Mouse (Mus musculus) intestine, embryonic 14.5 days (tissue): Measurements from ENCODE around the gene Zic2. TPM values are rescaled to one million over a fixed set of nuclear protein-coding genes. Genes with fewer than 3 reads are reported as not detected.
A peak's percentile ranks its signal among the peaks of the same experiment; 100 is the strongest.

Experiments used
- ATAC-seq: fragments of 200-750 bp; cut with Nextera tagmentation; replicated peaks from 2 replicates; pipeline ENCODE4 v1.8.0; 2017; ENCODE audit warnings: low read depth, moderate number of reproducible peaks, moderate TSS enrichment, moderate library complexity; ENCODE audit not compliant: low FRiP score, low TSS enrichment
- DNase-seq: peaks from one replicate; pipeline ENCODE4 v3.0.0-alpha.2; 2018; ENCODE audit warnings: low spot score
- H3K27ac ChIP-seq: fragments of 300-500 bp; sonication (generic); 2 replicates; pipeline ENCODE4 v1.5.1; 2014; ENCODE audit warnings: low read depth, mild to moderate bottlenecking, control low read depth
- H3K27me3 ChIP-seq: fragments of 300-500 bp; sonication (generic); replicated peaks from 2 replicates; pipeline ENCODE4 v1.6.1; 2014; ENCODE audit warnings: low read length, control low read depth; ENCODE audit not compliant: control insufficient read depth, insufficient read depth
- H3K36me3 ChIP-seq: fragments of 300-500 bp; sonication (generic); 2 replicates; pipeline ENCODE4 v1.6.1; 2014; ENCODE audit warnings: low read length, control low read depth; ENCODE audit not compliant: control insufficient read depth, insufficient read depth
- H3K4me1 ChIP-seq: fragments of 300-500 bp; sonication (generic); replicated peaks from 2 replicates; pipeline ENCODE4 v1.6.1; 2014; ENCODE audit warnings: low read length, control low read depth, mixed read lengths; ENCODE audit not compliant: control insufficient read depth, insufficient read depth
- H3K4me2 ChIP-seq: fragments of 300-500 bp; sonication (generic); 2 replicates; pipeline ENCODE4 v1.6.1; 2014; ENCODE audit warnings: low read length
- H3K4me3 ChIP-seq: fragments of 300-500 bp; sonication (generic); 2 replicates; pipeline ENCODE4 v1.5.1; 2014; ENCODE audit warnings: low read depth, low read length, control low read depth, mixed read lengths
- H3K9ac ChIP-seq: fragments of 300-500 bp; sonication (generic); 2 replicates; pipeline ENCODE4 v1.6.1; 2014; ENCODE audit warnings: mild to moderate bottlenecking, low read length
- H3K9me3 ChIP-seq: fragments of 300-500 bp; sonication (generic); 2 replicates; pipeline ENCODE4 v1.6.1; 2016; ENCODE audit warnings: low read length, control low read depth; ENCODE audit not compliant: control insufficient read depth
- WGBS: fragments of 180-500 bp; shearing (Covaris S2); extraction: QIAGEN DNeasy Blood & Tissue Kit; methylation state at CpG from one replicate; pipeline ENCODE4 v1.1.7; 2014; 5-methylcytosine and 5-hydroxymethylcytosine counted together
- polyA plus RNA-seq: library from polyadenylated mRNA; unstranded; fragments of >200 nt; fragmentation: Nextera tagmentation; extraction: Ambion mirVana; gene quantifications from 2 replicates; pipeline ENCODE4 v1.2.1, GENCODE M21; 2014

Zic2 gene
- polyA plus RNA-seq, 1 experiment from 2014 or later, result not detected

GRCm38 (mm10) chr14:122464351-122464762, 10.9 kb upstream of the Zic2 start:
- Histone ChIP-seq H3K4me3 (peak overlapping the region; percentile 41), H3K27ac (no peak overlapping the region), H3K27me3 (peaks cover 99% of the 10 kb centered on the region), H3K9ac (0 out of 2 replicates have a peak overlapping the region, but pooled peaks have one; percentile 14), H3K9me3 (no peaks in the 10 kb centered on the region), H3K36me3 (no peaks in the 10 kb centered on the region), H3K4me1 (peaks cover 11% of the 10 kb centered on the region; the same call in 1 of the 2 replicates), H3K4me2 (peak overlapping the region; percentile 70)
- under 1% methylated on average over 50 of the region's 62 CpGs for WGBS
- ATAC-seq (peak; percentile 51), DNase-seq (peak; percentile 77)

DNA sequence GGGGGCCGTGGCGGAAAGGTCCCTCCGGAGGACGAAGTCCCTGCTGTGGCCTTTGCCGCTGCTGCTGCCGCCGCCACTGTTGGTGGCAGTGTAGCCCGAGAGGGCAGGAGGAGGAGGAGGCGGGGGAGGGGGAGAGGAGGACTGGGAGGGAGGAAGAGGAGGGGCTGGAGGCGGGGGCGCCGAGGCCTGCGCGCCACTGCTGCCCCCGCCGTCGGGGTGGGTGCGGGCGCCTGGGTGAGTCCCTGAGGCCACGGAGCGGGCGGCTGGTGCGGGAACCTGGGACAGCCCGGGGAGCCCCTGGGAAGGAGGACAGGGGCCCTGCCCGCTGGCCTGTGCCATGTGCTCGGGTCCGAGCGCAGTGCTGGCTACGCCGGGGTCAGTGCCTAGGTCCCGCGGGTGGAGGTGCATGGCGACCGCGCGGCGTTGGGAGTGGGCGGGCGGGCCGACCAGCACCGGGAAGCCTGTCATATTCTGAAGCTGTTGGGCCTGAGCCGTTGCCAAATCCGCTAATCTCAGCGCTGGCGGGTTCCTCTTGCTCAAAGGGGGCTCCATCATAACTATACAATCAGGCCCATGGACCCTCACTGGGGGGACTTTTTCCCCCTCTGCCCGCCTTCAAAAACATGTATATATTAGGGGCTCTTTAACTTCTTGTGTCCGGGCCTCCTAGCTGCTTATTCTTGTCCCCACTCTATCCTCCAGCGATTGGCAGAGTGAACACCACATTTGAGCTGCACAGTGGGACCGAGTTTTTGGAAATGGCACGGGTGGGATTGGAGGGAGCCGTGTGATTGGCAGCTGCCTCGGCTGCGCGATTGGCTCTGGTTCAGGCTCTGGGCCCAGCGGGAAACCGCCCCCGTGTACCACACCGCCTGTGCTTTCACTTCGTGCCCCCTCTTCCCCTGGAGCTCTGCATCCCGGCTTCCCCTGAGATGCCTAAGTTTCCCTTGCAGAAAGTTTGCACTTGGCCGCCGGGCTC, 10.2 kb upstream of the Zic2 start, which contains the start of gene Zic5:
Gene Zic5, minus strand, starts transcription at position 915 of the 979 bp plus-strand sequence.
- H3K36me3 ChIP-seq, result no peaks in the 10 kb centered on the region
- no peak within 1 kb of the TSS for H3K27ac ChIP-seq
- H3K27me3 ChIP-seq, result peaks cover 100% of the 10 kb centered on the region
- H3K9ac ChIP-seq, result no peak within 1 kb of the TSS
- peak; percentile 69 for DNase-seq
- 2% methylated on average over 58 of the region's 62 CpGs for WGBS
- H3K9me3 ChIP-seq, result no peaks in the 10 kb centered on the region
- peak within 1 kb of the TSS; percentile 41 for H3K4me3 ChIP-seq
- peaks cover 11% of the 10 kb centered on the region; the same call in 1 of the 2 replicates for H3K4me1 ChIP-seq
- peak within 1 kb of the TSS; percentile 70 for H3K4me2 ChIP-seq
- ATAC-seq, result no peak

DNA sequence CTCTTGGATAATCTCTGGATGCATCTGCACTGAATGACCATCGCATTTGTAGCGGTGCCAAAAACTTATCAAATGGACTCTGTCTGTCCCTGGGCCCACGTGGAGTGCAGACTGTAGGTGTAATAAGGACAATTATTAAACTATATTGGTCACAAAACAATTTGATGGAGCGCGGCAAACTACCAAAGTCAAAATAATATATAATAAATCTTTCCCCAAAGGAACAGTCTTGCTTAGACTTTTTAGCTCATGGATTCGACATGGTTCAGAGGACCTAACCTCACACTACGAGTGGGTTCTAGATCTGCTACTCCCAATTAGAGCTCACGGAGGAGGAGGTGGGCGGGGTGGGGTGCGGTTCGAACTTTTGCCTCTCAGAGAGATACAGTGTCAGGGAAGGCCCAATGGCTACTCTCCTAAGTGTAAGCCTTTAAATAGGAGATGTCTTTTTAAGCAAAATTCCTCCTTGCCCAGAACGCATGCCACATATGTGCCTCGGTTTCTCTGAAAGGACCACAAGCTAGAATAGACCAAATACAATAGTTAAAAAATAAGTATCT, 9.2 kb upstream of the Zic2 start:
- Histone ChIP-seq H3K27me3 (peaks cover 100% of the 10 kb centered on the region), H3K27ac (no peak overlapping the region), H3K4me3 (no peak overlapping the region), H3K36me3 (no peaks in the 10 kb centered on the region), H3K4me2 (no peak overlapping the region), H3K9me3 (no peaks in the 10 kb centered on the region), H3K4me1 (peaks cover 11% of the 10 kb centered on the region; the same call in 1 of the 2 replicates), H3K9ac (no peak overlapping the region)
- ATAC-seq (no peak), DNase-seq (no peak)
- WGBS, result 22% methylated on average over 13 of the region's 13 CpGs

GRCm38 (mm10) chr14:122466756-122467362, 8.4 kb upstream of the Zic2 start:
- WGBS, result 52% methylated on average over 7 of the region's 7 CpGs
- peaks cover 100% of the 10 kb centered on the region for H3K27me3 ChIP-seq
- no peak overlapping the region for H3K4me2 ChIP-seq
- H3K9me3 ChIP-seq, result no peaks in the 10 kb centered on the region
- no peaks in the 10 kb centered on the region for H3K36me3 ChIP-seq
- H3K9ac ChIP-seq, result no peak overlapping the region
- H3K4me1 ChIP-seq, result peaks cover 11% of the 10 kb centered on the region; the same call in 1 of the 2 replicates
- no peak overlapping the region for H3K27ac ChIP-seq
- ATAC-seq (no peak), DNase-seq (no peak)
- no peak overlapping the region for H3K4me3 ChIP-seq

- H3K36me3 ChIP-seq, result no peaks in the 10 kb centered on the region
- 5% methylated on average over 23 of the region's 23 CpGs for WGBS
- H3K27ac ChIP-seq, result no peak overlapping the region
- ATAC-seq, result no peak
- no peak overlapping the region for H3K4me3 ChIP-seq
- no peaks in the 10 kb centered on the region for H3K9me3 ChIP-seq
- no peak overlapping the region for H3K4me2 ChIP-seq
- H3K4me1 ChIP-seq, result peaks cover 11% of the 10 kb centered on the region; the same call in 1 of the 2 replicates
- DNase-seq, result peak; percentile 67
- H3K9ac ChIP-seq, result no peak overlapping the region
- peaks cover 100% of the 10 kb centered on the region for H3K27me3 ChIP-seq
These were observed 7.1 kb upstream of the Zic2 start for GRCm38 (mm10) chr14:122467926-122468841.

- Histone ChIP-seq H3K4me3 (no peak overlapping the region), H3K9me3 (no peaks in the 10 kb centered on the region), H3K27ac (no peak overlapping the region), H3K4me2 (no peak overlapping the region), H3K4me1 (0 out of 2 replicates have a peak, but pooled peaks cover 5% of the 10 kb centered on the region), H3K27me3 (peaks cover 100% of the 10 kb centered on the region), H3K9ac (no peak overlapping the region), H3K36me3 (no peaks in the 10 kb centered on the region)
- 1% methylated on average over 28 of the region's 28 CpGs for WGBS
- ATAC-seq, result no peak
- peak; percentile 73 for DNase-seq
These were observed 6.1 kb upstream of the Zic2 start for GRCm38 (mm10) chr14:122468971-122469755.

DNA sequence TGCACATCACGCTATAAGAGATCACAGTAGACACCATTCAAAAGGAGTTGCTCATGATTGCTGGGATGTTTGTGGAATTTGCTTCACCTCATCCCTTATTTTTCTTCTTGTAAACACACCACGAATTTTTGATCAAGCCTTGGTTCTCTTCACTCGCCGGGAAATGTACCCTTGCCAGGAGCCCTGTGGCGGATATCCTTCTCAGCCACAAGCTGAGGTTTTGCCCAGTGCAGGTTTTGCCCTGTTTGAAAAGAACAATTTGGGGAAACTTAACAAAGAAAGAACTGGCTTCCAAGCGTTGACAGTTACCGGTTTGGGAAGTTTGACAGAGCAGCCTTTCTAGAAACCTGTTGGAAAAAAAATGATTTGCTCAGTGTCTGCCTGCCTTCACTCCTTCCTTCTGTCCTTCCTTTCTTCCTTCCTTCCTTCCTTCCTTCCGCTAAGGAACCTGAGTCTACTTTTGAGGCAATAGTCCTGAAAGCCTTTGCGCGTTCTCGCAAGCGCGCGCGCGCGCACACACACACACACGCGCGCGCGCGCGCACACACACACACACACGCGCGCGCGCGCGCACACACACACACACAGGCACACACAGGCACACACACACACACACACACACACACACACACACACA, 3.7 kb upstream of the Zic2 start:
- Histone ChIP-seq H3K27ac (no peak overlapping the region), H3K9me3 (no peaks in the 10 kb centered on the region), H3K27me3 (peaks cover 100% of the 10 kb centered on the region), H3K9ac (no peak overlapping the region), H3K4me2 (no peak overlapping the region), H3K4me1 (peaks cover 14% of the 10 kb centered on the region), H3K4me3 (no peak overlapping the region), H3K36me3 (no peaks in the 10 kb centered on the region)
- WGBS, result 8% methylated on average over 31 of the region's 31 CpGs
- DNase-seq, result peak; percentile 65
- no peak for ATAC-seq
